Mouse (Mus musculus): ENCODE data around the gene Wbp11.

Wbp11 gene

GRCm38 (mm10) chr6:136827881-136828561, at the start of gene Wbp11:
Gene Wbp11 (minus strand): TSS chr6:136828233.
- DNase-seq = peak; percentile 96 to 98

DNA sequence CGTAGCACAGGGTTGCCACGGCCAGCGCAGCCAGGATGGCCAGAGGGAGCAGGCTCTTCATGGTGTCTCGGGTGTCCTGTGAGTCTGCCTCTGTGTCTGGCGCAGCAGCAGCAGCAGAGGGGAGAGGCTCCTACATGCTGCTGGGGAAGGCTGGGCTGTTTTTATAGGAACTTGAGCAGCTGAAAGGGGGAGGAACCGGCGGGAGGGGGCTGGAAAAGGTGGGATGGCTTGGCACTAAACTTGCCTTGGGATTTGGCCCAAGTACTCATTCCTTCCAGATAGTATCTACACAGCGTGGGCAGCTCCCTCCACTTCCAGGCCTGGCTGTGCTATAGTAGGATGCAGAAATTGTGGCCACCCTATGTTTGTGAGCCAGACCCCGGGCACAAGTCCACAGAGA, 47.6 kb upstream of the Wbp11 start, which contains the start of gene Mgp:
Mgp (minus strand) TSS at position 154 of the 400 bp plus-strand sequence.
- no peak for DNase-seq

- no peak for DNase-seq
These were observed 46.6 kb upstream of the Wbp11 start for GRCm38 (mm10) chr6:136874599-136874998.

DNA sequence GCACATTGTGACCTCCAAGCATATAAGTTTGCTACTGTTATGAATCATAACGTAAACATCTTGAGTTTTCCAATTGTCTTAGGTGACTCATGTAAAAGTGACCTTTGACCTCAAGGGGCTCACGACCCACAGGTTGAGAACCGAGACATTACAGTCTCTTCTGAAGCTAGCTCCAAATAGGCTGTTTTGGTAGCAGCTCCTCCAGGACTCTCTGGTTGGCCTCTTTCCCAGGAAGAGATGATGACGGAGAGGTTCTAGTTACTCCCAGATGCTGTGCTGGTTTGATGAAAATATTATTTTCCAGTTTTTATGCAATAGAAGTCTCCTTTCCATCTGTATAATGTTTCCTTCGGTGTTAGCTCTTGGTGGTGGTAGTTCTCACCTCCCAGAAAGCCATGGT, 40.9 kb upstream of the Wbp11 start:
- DNase-seq = no peak

DNA sequence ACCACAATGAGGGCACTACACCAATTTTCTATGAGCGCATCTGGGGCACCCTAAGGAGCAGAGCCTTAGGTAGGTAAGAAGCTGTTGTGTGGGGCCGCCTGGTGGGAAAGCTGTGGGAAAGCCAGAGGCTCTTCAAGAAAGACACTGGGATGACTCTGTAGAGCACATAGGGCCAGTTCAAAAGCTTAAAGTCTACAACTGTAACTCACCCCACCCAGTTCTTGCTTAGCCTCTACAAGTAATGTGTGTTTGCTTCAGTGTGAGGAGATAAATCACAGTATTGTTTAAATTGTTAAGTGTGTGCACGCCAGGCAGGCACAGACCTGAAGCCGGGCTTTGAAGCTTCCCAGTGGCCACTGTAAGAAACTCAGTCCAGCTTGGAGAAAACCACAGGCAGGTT, 38.1 kb upstream of the Wbp11 start:
- DNase-seq = no peak

GRCm38 (mm10) chr6:136865360-136865759, 37.3 kb upstream of the Wbp11 start:
- no peak for DNase-seq

DNA sequence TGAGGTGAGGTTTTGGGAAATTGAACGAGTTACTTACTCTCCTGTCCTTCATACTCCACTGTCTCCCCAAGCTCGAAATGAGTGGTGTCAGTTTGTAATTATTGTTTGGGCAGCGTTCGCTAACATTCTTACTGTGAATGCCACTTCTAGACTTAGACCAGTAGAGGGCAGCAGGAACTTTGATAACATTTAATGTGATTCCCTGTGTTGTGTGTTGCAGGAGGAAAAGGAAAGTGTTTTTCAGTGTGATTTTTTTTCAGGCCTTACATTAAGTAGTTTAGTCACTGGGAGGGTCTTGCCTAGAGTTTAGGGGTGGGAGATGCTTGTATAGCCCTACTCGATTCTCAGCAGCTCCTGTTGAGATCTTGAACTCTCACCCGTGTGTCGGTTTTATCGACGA, 33.0 kb upstream of the Wbp11 start:
- DNase-seq = no peak

DNA sequence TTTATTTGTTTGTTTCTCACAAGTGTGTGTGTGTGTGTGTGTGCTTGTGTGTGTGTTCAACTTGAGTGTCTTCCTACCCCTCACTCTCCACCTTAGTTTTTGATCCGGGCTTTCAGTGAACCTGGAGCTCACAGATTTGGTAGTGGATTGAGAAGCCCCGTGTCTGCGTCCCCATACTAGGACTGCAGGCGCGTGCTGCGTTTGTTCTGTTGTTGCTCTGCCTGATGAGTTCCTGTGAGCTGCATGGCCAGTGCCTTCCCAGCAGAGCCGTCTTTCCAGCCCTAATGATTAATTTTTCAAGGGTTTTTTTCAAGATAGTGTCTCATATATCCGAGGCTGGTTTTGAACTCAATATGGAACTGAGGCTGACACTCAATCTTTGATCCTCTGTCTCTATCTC, 30.4 kb upstream of the Wbp11 start:
- no peak for DNase-seq

GRCm38 (mm10) chr6:136857873-136858260, 29.8 kb upstream of the Wbp11 start:
- peak in 1 of 2 experiments; percentile 36 for DNase-seq

GRCm38 (mm10) chr6:136857186-136857872, 29.3 kb upstream of the Wbp11 start, which contains the start of gene Art4:
Gene Art4 (minus strand): TSS chr6:136857733.
- no peak for DNase-seq

DNA sequence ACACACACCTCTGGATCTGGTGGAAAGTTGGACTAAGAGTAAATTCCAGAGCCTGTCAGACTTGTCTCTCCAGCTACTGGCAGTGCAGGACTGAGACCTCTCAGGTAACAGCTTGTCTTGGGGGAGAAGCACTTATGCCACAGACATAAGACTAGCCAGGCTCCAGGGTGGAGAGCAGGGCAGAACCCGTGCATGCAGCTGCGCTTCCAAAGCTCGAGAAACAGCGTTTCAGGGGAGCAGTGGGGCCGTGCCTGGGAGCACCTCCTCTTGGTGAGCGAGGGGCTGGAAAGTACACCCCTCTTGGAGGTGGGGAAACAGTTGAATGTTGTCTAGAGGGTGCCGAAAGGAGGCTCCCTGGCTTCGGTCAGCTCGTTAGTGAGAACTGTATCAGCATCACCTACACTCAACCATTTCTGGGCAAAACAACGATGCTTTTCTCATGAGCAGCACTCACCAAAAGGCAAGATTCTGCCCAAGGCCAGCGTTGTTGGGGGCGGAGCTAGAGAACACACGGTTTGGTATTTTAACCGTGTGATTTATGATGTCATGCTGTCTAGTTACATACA, 28.1 kb upstream of the Wbp11 start:
- DNase-seq = peak in 1 of 2 experiments; percentile 12

GRCm38 (mm10) chr6:136855183-136855582, 27.1 kb upstream of the Wbp11 start:
- DNase-seq = no peak

- no peak for DNase-seq
These were observed 26.3 kb upstream of the Wbp11 start for GRCm38 (mm10) chr6:136854361-136854781.

- DNase-seq = peak in 1 of 2 experiments; percentile 14
These were observed 24.7 kb upstream of the Wbp11 start for GRCm38 (mm10) chr6:136852762-136853161.

- DNase-seq = peak; percentile 31 to 43
These were observed 24.3 kb upstream of the Wbp11 start for GRCm38 (mm10) chr6:136852348-136852747.

- DNase-seq = no peak
These were observed 22.2 kb upstream of the Wbp11 start for GRCm38 (mm10) chr6:136850267-136850666.

DNA sequence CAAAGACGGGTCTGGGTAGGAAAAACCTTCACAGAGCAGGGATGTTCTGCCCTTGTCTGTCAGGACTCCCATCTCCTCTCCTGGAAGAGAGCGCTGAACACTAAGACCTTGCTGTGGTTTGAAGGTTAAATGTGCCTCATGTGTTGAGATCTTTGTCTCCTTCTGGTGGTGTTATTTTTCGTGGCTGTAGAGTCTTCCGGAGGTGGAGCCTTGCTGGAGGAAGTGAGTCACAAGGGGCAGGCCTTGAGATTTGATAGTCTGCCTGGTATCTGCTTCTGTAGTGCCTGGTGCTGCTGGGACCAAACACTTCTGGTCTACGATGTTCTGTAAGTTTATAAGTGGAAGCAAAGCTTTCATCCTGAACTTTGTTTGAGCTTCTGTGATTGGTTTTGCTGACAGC, 20.9 kb upstream of the Wbp11 start:
- no peak for DNase-seq

- no peak for DNase-seq
These were observed 20.4 kb upstream of the Wbp11 start for GRCm38 (mm10) chr6:136848399-136848798.

DNA sequence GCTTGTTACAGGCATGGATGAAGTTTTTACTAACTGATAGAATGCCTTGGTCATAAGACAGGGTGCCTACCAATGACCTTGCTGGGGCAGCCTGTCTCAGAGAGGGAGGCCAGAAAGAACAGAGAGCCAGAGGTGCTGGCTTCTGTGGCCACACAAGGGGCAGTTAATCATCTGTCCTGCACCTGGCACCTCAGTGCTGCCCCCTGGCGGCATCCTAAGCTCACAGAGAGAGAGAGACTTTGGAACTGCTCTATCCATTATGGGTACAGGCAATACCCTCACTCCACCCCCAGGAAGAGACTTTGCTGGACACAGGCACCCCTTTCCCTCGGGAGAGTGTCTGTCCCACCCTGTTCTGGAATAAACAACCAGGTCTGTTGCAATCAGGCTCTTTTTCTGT, 19.8 kb upstream of the Wbp11 start:
- peak; percentile 32 to 67 for DNase-seq

DNA sequence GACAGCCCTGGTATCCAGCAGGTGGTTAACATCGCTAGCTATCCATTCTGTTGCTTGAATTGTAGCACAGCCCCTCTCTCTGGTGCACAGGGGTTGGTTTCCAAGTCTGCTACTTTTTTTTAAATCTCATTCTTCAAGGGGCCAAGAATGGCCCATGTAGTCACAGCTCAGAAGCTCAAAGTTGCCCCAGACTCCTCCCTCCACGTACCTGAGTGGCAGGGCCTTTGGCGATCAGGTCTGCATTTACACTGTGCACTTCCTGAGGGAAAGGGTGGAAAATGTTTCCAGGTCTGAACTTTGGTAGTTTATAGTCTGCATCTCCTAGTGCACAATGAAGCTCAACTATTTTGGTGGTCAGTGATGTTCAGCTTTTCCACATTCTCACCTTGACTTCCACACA, 19.2 kb upstream of the Wbp11 start:
- DNase-seq = no peak

DNA sequence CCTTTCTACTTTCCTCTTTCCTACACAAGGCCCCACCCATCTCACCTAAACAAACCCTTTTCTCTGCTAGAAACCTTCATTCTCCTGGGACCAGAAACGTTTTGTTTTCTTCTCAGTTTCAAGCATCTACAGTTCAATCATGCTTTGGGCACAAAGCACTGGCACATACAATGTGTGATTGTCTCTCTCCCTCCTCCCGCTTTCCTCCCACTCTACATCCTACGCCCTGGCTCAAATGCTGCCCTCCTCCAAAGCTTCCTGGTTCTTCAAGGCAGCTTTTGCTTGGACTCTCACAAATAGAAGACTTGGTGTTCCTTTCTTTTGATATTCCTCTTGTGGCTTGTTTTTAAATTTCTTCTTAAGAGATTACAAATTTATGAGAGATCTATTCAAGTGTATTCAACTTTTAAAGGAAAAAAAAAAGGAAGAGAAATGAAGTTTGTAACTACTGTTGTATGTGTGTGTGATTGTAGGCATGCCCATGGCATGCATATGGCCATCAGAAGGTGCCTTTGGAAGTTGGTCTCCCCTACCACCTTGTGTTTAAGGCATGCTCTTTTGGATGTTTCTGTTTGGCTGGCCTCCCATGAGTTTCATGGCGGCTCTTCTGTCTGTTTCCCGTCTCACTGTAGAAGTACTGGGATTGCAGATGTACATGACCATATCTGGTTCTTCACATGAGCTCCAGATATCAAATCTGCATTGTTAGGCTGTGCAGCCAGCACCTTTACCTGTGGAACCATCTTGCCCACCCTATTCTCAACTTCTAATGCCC, 17.9 kb upstream of the Wbp11 start:
- DNase-seq = no peak

DNA sequence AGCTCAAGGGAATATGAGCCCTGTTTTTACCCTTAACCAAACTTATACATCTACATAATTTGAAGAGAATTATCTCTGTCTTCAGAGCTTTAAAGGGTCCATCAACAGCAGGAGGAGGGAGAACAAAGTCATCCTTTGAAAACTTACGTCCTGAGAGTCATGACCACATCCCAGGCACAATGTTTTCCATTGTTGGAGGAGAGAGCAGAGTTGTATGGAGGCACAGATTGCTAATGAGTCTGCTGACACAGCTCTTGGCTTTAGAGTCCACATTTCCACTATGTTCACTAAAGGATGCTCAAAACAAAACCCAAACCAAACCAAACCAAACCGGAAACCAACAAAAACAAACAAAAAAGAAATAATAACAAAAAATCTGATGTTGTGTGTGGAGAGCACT, 16.9 kb upstream of the Wbp11 start:
- DNase-seq = no peak

GRCm38 (mm10) chr6:136837323-136837722, 9.3 kb upstream of the Wbp11 start:
- DNase-seq = no peak

Data from kidney, adult 8-10 months (tissue).